In genomic region chr4:65205446-65205845, GRCm38 (mm10) we compare ENCODE assay signal across 26 mouse cellular contexts.
DNase-seq lines count a peak whose midpoint lies in the region; ATAC-seq and TF ChIP-seq lines count a peak whose summit lies in the region.
"Had no signal": no experiment of that assay in that cellular context is flagged by ENCODE, and none has a peak within 500 bp of the region (broad histone marks: within the 10 kb centered on the region; RNA-seq: fewer than 3 reads in every experiment).

No protein-coding gene starts in this region.

- no peaks in the 10 kb centered on the region for H3K9me3 ChIP-seq in hindbrain, postnatal 0 days (ENCODE audit: low read length)
- H3K9me3 ChIP-seq in embryonic facial prominence, embryonic 10.5 days = no peaks in the 10 kb centered on the region
- H3K9me3 ChIP-seq: embryonic facial prominence, embryonic 13.5 days; heart, embryonic 12.5 days; heart, embryonic 15.5 days had no signal

- no peak overlapping the region for H3K27ac ChIP-seq in hindbrain, postnatal 0 days
- no peak overlapping the region for H3K27ac ChIP-seq in embryonic facial prominence, embryonic 10.5 days (replicated peaks)
- H3K27ac ChIP-seq: embryonic facial prominence, embryonic 13.5 days; heart, embryonic 15.5 days; hindbrain, embryonic 14.5 days had no signal

- no peak overlapping the region for H3K4me2 ChIP-seq in hindbrain, postnatal 0 days (ENCODE audit: low read depth, low read length)
- H3K4me2 ChIP-seq: embryonic facial prominence, embryonic 13.5 days; heart, embryonic 12.5 days; heart, embryonic 15.5 days; hindbrain, embryonic 14.5 days had no signal

- no peak overlapping the region for H3K4me3 ChIP-seq in hindbrain, postnatal 0 days (ENCODE audit: low read length)
- no peak overlapping the region for H3K4me3 ChIP-seq in embryonic facial prominence, embryonic 10.5 days
- H3K4me3 ChIP-seq: embryonic facial prominence, embryonic 13.5 days; heart, embryonic 12.5 days; heart, embryonic 15.5 days had no signal

- no peaks in the 10 kb centered on the region for H3K4me1 ChIP-seq in hindbrain, postnatal 0 days (ENCODE audit: insufficient read depth, low read length)
- no peaks in the 10 kb centered on the region for H3K4me1 ChIP-seq in embryonic facial prominence, embryonic 10.5 days
- H3K4me1 ChIP-seq: embryonic facial prominence, embryonic 13.5 days; heart, embryonic 12.5 days; heart, embryonic 15.5 days had no signal

- ATAC-seq in hindbrain, postnatal 0 days = no peak
- ATAC-seq: CD4-positive, CD25-positive, alpha-beta regulatory T cell, adult 4 months; forebrain, embryonic 14.5 days; forebrain, postnatal 0 days; intestine, postnatal 0 days; Patski had no signal

- H3K9ac ChIP-seq in hindbrain, postnatal 0 days (replicated peaks; ENCODE audit: low read length) = no peak overlapping the region
- H3K9ac ChIP-seq: embryonic facial prominence, embryonic 13.5 days; forebrain, postnatal 0 days; heart, embryonic 12.5 days; heart, embryonic 15.5 days; hindbrain, embryonic 14.5 days had no signal

- 85% methylated on average over 2 of the region's 2 CpGs for WGBS in hindbrain, postnatal 0 days
- WGBS in embryonic facial prominence, embryonic 10.5 days = 92% methylated on average over 2 of the region's 2 CpGs

- peak; percentile 78 for DNase-seq in 3T3-L1 (ENCODE audit: low read depth, low spot score)
- DNase-seq in Muller cell, postnatal 12 days (ENCODE audit: inconsistent ontology term) = peak; percentile 83
- DNase-seq in fibroblast of lung, adult 2 months (ENCODE audit: low read depth) = peak; percentile 34
- DNase-seq in kidney, adult 9 months = no peak
- no peak for DNase-seq in hindbrain, postnatal 0 days (ENCODE audit: low spot score)
- DNase-seq in embryonic facial prominence, embryonic 10.5 days (ENCODE audit: low spot score) = no peak
- DNase-seq: adrenal gland, adult 2 months; adrenal gland, postnatal 14 days; B cell, adult 2 months; cerebellum, adult 11 months; cerebellum, adult 2 months; cerebellum, adult 9-11 months; cerebellum, postnatal 25 days; forebrain, postnatal 0 days; gastrocnemius, postnatal 25 days; heart, adult 18-20 months; heart, postnatal 10 days; heart, postnatal 4 days had no signal

- H3K36me3 ChIP-seq in hindbrain, postnatal 0 days (ENCODE audit: insufficient read depth, low read length) = no peaks in the 10 kb centered on the region
- no peaks in the 10 kb centered on the region for H3K36me3 ChIP-seq in embryonic facial prominence, embryonic 10.5 days (replicated peaks)
- H3K36me3 ChIP-seq: embryonic facial prominence, embryonic 13.5 days; heart, embryonic 12.5 days; heart, embryonic 15.5 days had no signal

- no peaks in the 10 kb centered on the region for H3K27me3 ChIP-seq in hindbrain, postnatal 0 days (ENCODE audit: insufficient read depth, low read length)
- H3K27me3 ChIP-seq in embryonic facial prominence, embryonic 10.5 days (replicated peaks; ENCODE audit: low read depth, poor library complexity, severe bottlenecking) = 0 out of 2 replicates have a peak, but pooled peaks cover 3% of the 10 kb centered on the region
- H3K27me3 ChIP-seq: embryonic facial prominence, embryonic 13.5 days; heart, embryonic 12.5 days; heart, embryonic 15.5 days; Patski had no signal

- no peak for TF ChIP-seq CTCF in hindbrain, postnatal 0 days (IDR thresholded peaks at IDR 0.05; ENCODE audit: low read depth)

Comparison
In these comparisons a context has a peak if more than half of its experiments do, and no peak if none do; other contexts are left out.
1. DNase-seq: peak in 3T3-L1 (single experiment), Muller cell, postnatal 12 days (single experiment) and fibroblast of lung, adult 2 months (single experiment); none in kidney, adult 9 months (single experiment), hindbrain, postnatal 0 days (single experiment) and embryonic facial prominence, embryonic 10.5 days (single experiment).